Comparison of ENCODE assay signal across 19 mouse cellular contexts in the genomic region with DNA sequence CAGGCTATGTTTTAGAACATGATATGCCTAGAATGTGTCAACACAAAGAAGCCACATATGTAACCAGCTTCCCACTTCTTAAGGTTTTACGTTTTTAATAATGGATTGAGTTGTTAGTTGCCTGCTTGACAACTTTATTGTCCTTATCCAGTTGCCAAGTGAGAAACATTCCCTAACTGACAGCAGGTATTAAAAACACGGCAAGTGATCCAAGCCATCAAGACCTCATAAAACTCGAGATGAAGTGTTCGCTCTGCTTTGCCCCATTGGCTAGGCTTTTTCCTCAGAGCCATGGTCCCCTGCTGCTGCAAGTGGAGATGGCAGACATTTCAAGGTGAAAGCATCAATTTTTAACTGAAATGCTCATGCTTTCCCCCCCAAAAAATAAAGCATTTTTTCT.
"Had no signal": no experiment of that assay in that cellular context is flagged by ENCODE, and none has a peak within 500 bp of the region (broad histone marks: within the 10 kb centered on the region; RNA-seq: fewer than 3 reads in every experiment).

No protein-coding gene starts in this region.

- H3K4me1 ChIP-seq: kidney, embryonic 15.5 days; liver, embryonic 13.5 days; lung, embryonic 15.5 days; megakaryocyte, embryonic 14.5 days; midbrain, embryonic 12.5 days; neural tube, embryonic 15.5 days; stomach, embryonic 15.5 days had no signal

- H3K9me3 ChIP-seq: kidney, embryonic 15.5 days; limb, embryonic 12.5 days; liver, embryonic 13.5 days; lung, embryonic 15.5 days; midbrain, embryonic 12.5 days; neural tube, embryonic 15.5 days; stomach, embryonic 15.5 days had no signal

- H3K36me3 ChIP-seq: kidney, embryonic 15.5 days; limb, embryonic 12.5 days; liver, embryonic 13.5 days; lung, embryonic 15.5 days; midbrain, embryonic 12.5 days; neural tube, embryonic 15.5 days; stomach, embryonic 15.5 days had no signal

- H3K4me2 ChIP-seq: kidney, embryonic 15.5 days; limb, embryonic 12.5 days; liver, embryonic 13.5 days; lung, embryonic 15.5 days; midbrain, embryonic 12.5 days; neural tube, embryonic 15.5 days; stomach, embryonic 15.5 days had no signal

- ATAC-seq: liver, postnatal 0 days had no signal

- H3K9ac ChIP-seq: kidney, embryonic 15.5 days; limb, embryonic 12.5 days; liver, embryonic 13.5 days; liver, postnatal 0 days; lung, embryonic 15.5 days; midbrain, embryonic 12.5 days; neural tube, embryonic 15.5 days; stomach, embryonic 15.5 days had no signal

- DNase-seq: kidney, adult 11 months; kidney, postnatal 36 days; layer of hippocampus, adult 9-11 months; liver; liver, embryonic 13.5 days; liver, postnatal 0 days; lung, postnatal 14 days; right cerebral cortex, postnatal 14 days; thymus, adult 2 months; thymus, postnatal 25 days had no signal

- H3K27me3 ChIP-seq: kidney, embryonic 15.5 days; limb, embryonic 12.5 days; liver, embryonic 13.5 days; lung, embryonic 15.5 days; megakaryocyte, embryonic 14.5 days; midbrain, embryonic 12.5 days; neural tube, embryonic 15.5 days; stomach, embryonic 15.5 days had no signal

- H3K27ac ChIP-seq: kidney, embryonic 15.5 days; limb, embryonic 12.5 days; liver, embryonic 13.5 days; lung, embryonic 15.5 days; macrophage; midbrain, embryonic 12.5 days; neural tube, embryonic 15.5 days; stomach, embryonic 15.5 days had no signal

- H3K4me3 ChIP-seq: kidney, embryonic 15.5 days; limb, embryonic 12.5 days; liver, embryonic 13.5 days; lung, embryonic 15.5 days; megakaryocyte, embryonic 14.5 days; midbrain, embryonic 12.5 days; myocyte; neural tube, embryonic 15.5 days; stomach, embryonic 15.5 days had no signal
